ENCODE assay signal across 8 mouse cellular contexts in the genomic region with DNA sequence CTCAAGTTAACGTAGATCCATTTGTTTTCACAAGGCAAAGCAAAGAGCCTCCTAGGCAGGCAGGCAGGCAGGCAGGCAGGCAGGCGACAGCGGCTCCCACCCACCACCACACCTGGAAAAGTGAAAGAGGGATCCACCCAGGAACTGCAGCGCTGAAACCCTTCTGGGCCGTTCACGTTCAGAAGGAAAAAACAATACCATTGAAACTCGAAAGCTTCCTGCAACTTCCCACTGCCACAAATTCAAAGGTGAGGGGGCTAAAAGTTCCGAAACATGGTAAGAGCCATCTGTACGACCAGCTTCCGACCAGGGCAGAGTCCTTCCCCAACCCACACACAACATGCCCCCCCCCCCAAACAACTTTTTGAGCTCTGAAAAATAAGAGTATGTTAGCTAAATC. TPM values are rescaled to one million over a fixed set of nuclear protein-coding genes. Genes with fewer than 3 reads are reported as not detected.
A peak's percentile ranks its signal among the peaks of the same experiment; 100 is the strongest.
DNase-seq lines count a peak whose midpoint lies in the region; ATAC-seq and TF ChIP-seq lines count a peak whose summit lies in the region.

No protein-coding gene starts in this region.

- H3K27me3 ChIP-seq in heart, embryonic 14.5 days (ENCODE audit: control insufficient read depth, insufficient read depth, low read length) = no peaks in the 10 kb centered on the region
- H3K27me3 ChIP-seq in limb, embryonic 13.5 days = no peaks in the 10 kb centered on the region
- H3K27me3 ChIP-seq in neural tube, embryonic 11.5 days (ENCODE audit: control insufficient read depth, insufficient read depth, low read length) = no peaks in the 10 kb centered on the region

- peak overlapping the region; percentile 79 for H3K4me2 ChIP-seq in heart, embryonic 14.5 days (ENCODE audit: low read length)
- H3K4me2 ChIP-seq in limb, embryonic 13.5 days (replicated peaks) = peak overlapping the region; percentile 76
- peak overlapping the region; percentile 68 for H3K4me2 ChIP-seq in neural tube, embryonic 11.5 days (ENCODE audit: low read depth)

- intact Hi-C loops in left cerebral cortex, adult 2 months (cut with DNase I) = loop anchor here (1.0 to 2.0 kb wide), 3 partner anchors 15 to 92 kb away; no protein-coding TSS in a partner anchor
- intact Hi-C loops in left cerebral cortex, postnatal 4 days (cut with DNase I) = no loop called here

- no peak for ATAC-seq in heart, embryonic 14.5 days (ENCODE audit: insufficient number of reproducible peaks, insufficient read depth, low FRiP score, low read depth)
- no peak for ATAC-seq in limb, embryonic 13.5 days (ENCODE audit: low FRiP score, low read depth)
- ATAC-seq in neural tube, embryonic 11.5 days (ENCODE audit: insufficient read depth, low FRiP score, low TSS enrichment) = no peak

- peak overlapping the region; percentile 86 for H3K9ac ChIP-seq in heart, embryonic 14.5 days (ENCODE audit: low read length)
- H3K9ac ChIP-seq in limb, embryonic 13.5 days = peak overlapping the region; percentile 84
- H3K9ac ChIP-seq in neural tube, embryonic 11.5 days (ENCODE audit: low read length) = peak overlapping the region; percentile 83

- peak overlapping the region; percentile 68 for H3K4me3 ChIP-seq in left cerebral cortex, adult 2 months
- peak overlapping the region; percentile 91 for H3K4me3 ChIP-seq in brown adipose tissue, adult 24 weeks (ENCODE audit: insufficient read depth, low read depth, low read length)
- H3K4me3 ChIP-seq in heart, embryonic 14.5 days (ENCODE audit: control insufficient read depth in 1 of 2, insufficient read depth in 1 of 2, low read depth in 1 of 2, low read length in 2 of 2) = peak overlapping the region; percentile 65 to 86
- H3K4me3 ChIP-seq in limb, embryonic 13.5 days = peak overlapping the region; percentile 62
- peak overlapping the region; percentile 70 for H3K4me3 ChIP-seq in neural tube, embryonic 11.5 days (ENCODE audit: low read depth, low read length)

- H3K27ac ChIP-seq in left cerebral cortex, adult 2 months = peak overlapping the region; percentile 95
- H3K27ac ChIP-seq in brown adipose tissue, adult 24 weeks (replicated peaks; ENCODE audit: low read depth, low read length) = peak overlapping the region; percentile 94
- H3K27ac ChIP-seq in heart, embryonic 14.5 days (replicated peaks in 1 of 2; ENCODE audit: control insufficient read depth in 1 of 2, insufficient read depth in 1 of 2, low read depth in 2 of 2, low read length in 2 of 2) = peak overlapping the region; percentile 95
- H3K27ac ChIP-seq in limb, embryonic 13.5 days = peak overlapping the region; percentile 94
- no peak overlapping the region for H3K27ac ChIP-seq in neural tube, embryonic 11.5 days (ENCODE audit: low read depth, low read length)

- WGBS in heart, embryonic 14.5 days = 0% methylated on average over 10 of the region's 10 CpGs
- under 1% methylated on average over 10 of the region's 10 CpGs for WGBS in limb, embryonic 13.5 days
- WGBS in neural tube, embryonic 11.5 days = under 1% methylated on average over 10 of the region's 10 CpGs

- no peak for TF ChIP-seq CTCF in left cerebral cortex, adult 2 months (IDR thresholded peaks at IDR 0.05)

- peaks cover 6% of the 10 kb centered on the region for H3K4me1 ChIP-seq in brown adipose tissue, adult 24 weeks (ENCODE audit: control insufficient read depth, insufficient read depth, insufficient read length, low read length)
- peaks cover 3 to 26% of the 10 kb centered on the region in 2 experiments; a peak in 3 of 4 replicates for H3K4me1 ChIP-seq in heart, embryonic 14.5 days (ENCODE audit: control insufficient read depth in 2 of 2, insufficient read depth in 2 of 2, low read length in 2 of 2)
- peaks cover 18% of the 10 kb centered on the region for H3K4me1 ChIP-seq in limb, embryonic 13.5 days
- H3K4me1 ChIP-seq in neural tube, embryonic 11.5 days (ENCODE audit: control insufficient read depth, insufficient read depth, low read length) = 0 out of 2 replicates have a peak, but pooled peaks cover 3% of the 10 kb centered on the region

- H3K36me3 ChIP-seq in heart, embryonic 14.5 days (ENCODE audit: control insufficient read depth, insufficient read depth, low read length) = no peaks in the 10 kb centered on the region
- no peaks in the 10 kb centered on the region for H3K36me3 ChIP-seq in limb, embryonic 13.5 days
- H3K36me3 ChIP-seq in neural tube, embryonic 11.5 days (ENCODE audit: control insufficient read depth, insufficient read depth, low read length) = no peaks in the 10 kb centered on the region

- H3K9me3 ChIP-seq in heart, embryonic 14.5 days (ENCODE audit: control insufficient read depth, low read length) = no peaks in the 10 kb centered on the region
- H3K9me3 ChIP-seq in limb, embryonic 13.5 days = no peaks in the 10 kb centered on the region
- no peaks in the 10 kb centered on the region for H3K9me3 ChIP-seq in neural tube, embryonic 11.5 days (ENCODE audit: control insufficient read depth, low read length)

- DNase-seq in left cerebral cortex, adult 2 months (ENCODE audit: extremely low spot score in 1 of 2, low spot score in 2 of 2) = no peak
- no peak for DNase-seq in left cerebral cortex, postnatal 4 days
- DNase-seq in neural tube, embryonic 11.5 days (ENCODE audit: low spot score) = peak; percentile 21
- no peak for DNase-seq in layer of hippocampus, adult 8-10 months (ENCODE audit: low spot score in 2 of 2)
- DNase-seq in cerebellum, adult 8-10 months = no peak

RNA-seq across cellular contexts. Expression of gene Ctnnd1, which starts 0.9 kb away (rescaled TPM):
- 10 to 100 TPM; 65.1 to 70.2 TPM for total RNA-seq in left cerebral cortex, adult 2 months (2021)
- total RNA-seq in left cerebral cortex, postnatal 4 days (2021) = 10 to 100 TPM; 70.4 to 88.0 TPM
- 32.5 and 35.3 TPM in 2 replicates for polyA plus RNA-seq in brown adipose tissue, adult 24 weeks (2012; ENCODE audit: insufficient read depth, insufficient read length, missing spikeins)
- 65.2 and 68.5 TPM in 2 replicates for polyA plus RNA-seq in heart, embryonic 14.5 days (2014; fragmentation: Nextera tagmentation; extraction: Ambion mirVana)
- polyA plus RNA-seq in limb, embryonic 13.5 days (2015; fragmentation: Nextera tagmentation; extraction: Ambion mirVana) = 42.7 and 45.7 TPM in 2 replicates
- polyA plus RNA-seq in neural tube, embryonic 11.5 days (2014; fragmentation: Nextera tagmentation; extraction: Ambion mirVana) = 37.5 and 43.0 TPM in 2 replicates
- total RNA-seq in layer of hippocampus, adult 8-10 months (2022) = 10 to 100 TPM; 51.9 to 56.8 (median 53.1) TPM

RNA-seq across cellular contexts. Expression of gene Btbd18, which starts 9.2 kb away (rescaled TPM):
- not detected for total RNA-seq in left cerebral cortex, adult 2 months (2021)
- not detected for total RNA-seq in left cerebral cortex, postnatal 4 days (2021)
- polyA plus RNA-seq in brown adipose tissue, adult 24 weeks (2012; ENCODE audit: insufficient read depth, insufficient read length, missing spikeins) = not detected in 2 replicates
- 0.11 and 0.15 TPM in 2 replicates for polyA plus RNA-seq in heart, embryonic 14.5 days (2014; fragmentation: Nextera tagmentation; extraction: Ambion mirVana)
- polyA plus RNA-seq in limb, embryonic 13.5 days (2015; fragmentation: Nextera tagmentation; extraction: Ambion mirVana) = 0.22 and 0.45 TPM in 2 replicates
- 0.21 and 0.27 TPM in 2 replicates for polyA plus RNA-seq in neural tube, embryonic 11.5 days (2014; fragmentation: Nextera tagmentation; extraction: Ambion mirVana)
- total RNA-seq in layer of hippocampus, adult 8-10 months (2022) = not detected

RNA-seq across cellular contexts. Expression of gene Selenoh, which starts 20.9 kb away (rescaled TPM):
- total RNA-seq in left cerebral cortex, adult 2 months (2021) = 10 to 100 TPM; 27.4 to 33.3 TPM
- total RNA-seq in left cerebral cortex, postnatal 4 days (2021) = 100 to 1,000 TPM in 1 of 2 experiments, 10 to 100 TPM in 1; 96.5 to 104 TPM
- 27.5 and 33.4 TPM in 2 replicates for polyA plus RNA-seq in brown adipose tissue, adult 24 weeks (2012; ENCODE audit: insufficient read depth, insufficient read length, missing spikeins)
- 248 and 271 TPM in 2 replicates for polyA plus RNA-seq in heart, embryonic 14.5 days (2014; fragmentation: Nextera tagmentation; extraction: Ambion mirVana)
- 310 and 320 TPM in 2 replicates for polyA plus RNA-seq in limb, embryonic 13.5 days (2015; fragmentation: Nextera tagmentation; extraction: Ambion mirVana)
- 378 and 404 TPM in 2 replicates for polyA plus RNA-seq in neural tube, embryonic 11.5 days (2014; fragmentation: Nextera tagmentation; extraction: Ambion mirVana)
- total RNA-seq in layer of hippocampus, adult 8-10 months (2022) = 10 to 100 TPM; 24.1 to 33.6 (median 28.4) TPM

RNA-seq across cellular contexts. Expression of gene Gm28635, which starts 28.2 kb away (rescaled TPM):
- 1 to 10 TPM; 7.6 to 9.6 TPM for total RNA-seq in left cerebral cortex, adult 2 months (2021)
- total RNA-seq in left cerebral cortex, postnatal 4 days (2021) = 10 to 100 TPM; 11.7 to 13.7 TPM
- polyA plus RNA-seq in brown adipose tissue, adult 24 weeks (2012; ENCODE audit: insufficient read depth, insufficient read length, missing spikeins) = not detected in 2 replicates
- polyA plus RNA-seq in heart, embryonic 14.5 days (2014; fragmentation: Nextera tagmentation; extraction: Ambion mirVana) = not detected in 2 replicates
- polyA plus RNA-seq in limb, embryonic 13.5 days (2015; fragmentation: Nextera tagmentation; extraction: Ambion mirVana) = not detected in 2 replicates
- not detected in 2 replicates for polyA plus RNA-seq in neural tube, embryonic 11.5 days (2014; fragmentation: Nextera tagmentation; extraction: Ambion mirVana)
- 1 to 10 TPM in 3 of 4 experiments, not detected in 1; 1.5 to 5.7 (median 1.8) TPM for total RNA-seq in layer of hippocampus, adult 8-10 months (2022)

RNA-seq across cellular contexts. Expression of gene Med19, which starts 28.5 kb away (rescaled TPM):
- total RNA-seq in left cerebral cortex, adult 2 months (2021) = 10 to 100 TPM; 30.7 to 30.9 TPM
- 10 to 100 TPM; 42.5 to 45.3 TPM for total RNA-seq in left cerebral cortex, postnatal 4 days (2021)
- 11.5 and 13.0 TPM in 2 replicates for polyA plus RNA-seq in brown adipose tissue, adult 24 weeks (2012; ENCODE audit: insufficient read depth, insufficient read length, missing spikeins)
- 26.6 and 28.2 TPM in 2 replicates for polyA plus RNA-seq in heart, embryonic 14.5 days (2014; fragmentation: Nextera tagmentation; extraction: Ambion mirVana)
- 32.2 and 34.5 TPM in 2 replicates for polyA plus RNA-seq in limb, embryonic 13.5 days (2015; fragmentation: Nextera tagmentation; extraction: Ambion mirVana)
- polyA plus RNA-seq in neural tube, embryonic 11.5 days (2014; fragmentation: Nextera tagmentation; extraction: Ambion mirVana) = 59.4 and 59.6 TPM in 2 replicates
- 10 to 100 TPM; 29.0 to 33.4 (median 31.7) TPM for total RNA-seq in layer of hippocampus, adult 8-10 months (2022)
